Mouse (Mus musculus) gastrocnemius, postnatal 25 days (tissue): ENCODE results near the gene Prickle4. TPM values are rescaled to one million over a fixed set of nuclear protein-coding genes. Genes with fewer than 3 reads are reported as not detected.

Experiments used
- DNase-seq: peaks from one replicate; pipeline ENCODE4 v3.0.0; 2022
- total RNA-seq, 2 experiments: library from RNA; stranded (reverse); gene quantifications; 1 replicate in 1 of 2; 2 replicates in 1 of 2; pipeline ENCODE4 v1.2.3; 2021

The Prickle4 gene
- total RNA-seq, 2 experiments from 2014 or later = 1.3 to 2.6 TPM

DNA sequence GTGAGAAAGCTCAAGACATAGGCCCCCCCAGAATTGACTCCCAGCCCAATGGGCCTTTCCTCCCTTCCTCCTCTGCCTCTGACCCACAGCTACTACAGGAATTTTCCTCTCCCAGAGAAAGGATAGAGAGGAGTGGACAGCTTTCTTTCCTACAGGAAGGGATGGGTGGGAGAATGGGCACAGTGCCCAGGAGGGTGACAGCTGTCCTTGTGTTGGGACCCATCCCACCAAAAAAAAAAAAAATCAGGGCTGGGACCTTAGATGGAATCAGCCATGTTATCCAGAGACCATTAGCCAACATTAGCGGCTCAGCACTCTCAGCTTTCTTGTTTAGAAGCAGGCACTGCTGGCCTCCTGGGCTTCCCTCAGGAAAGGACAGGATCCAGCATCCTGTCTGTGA lies 11.7 kb upstream of the Prickle4 start:
- DNase-seq = no peak

DNA sequence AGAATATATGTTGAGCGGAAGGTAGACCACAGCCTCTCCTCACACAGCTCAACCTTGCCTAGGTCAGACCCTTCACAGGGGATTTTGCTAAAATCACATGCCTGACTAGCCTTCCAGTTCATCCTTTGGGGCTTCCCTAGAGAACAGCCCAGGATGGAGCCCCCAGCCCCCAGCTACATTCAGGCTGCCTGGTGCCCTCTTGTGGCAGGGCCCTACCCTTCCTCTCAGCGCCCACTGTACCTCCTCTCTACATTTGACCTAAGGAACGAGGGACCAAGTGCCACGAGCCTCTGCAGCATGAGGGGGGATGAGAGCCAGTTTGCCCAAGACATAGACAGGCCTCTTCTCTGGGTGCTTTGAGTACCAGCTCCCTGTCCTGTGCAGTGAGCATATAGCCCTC lies 10.2 kb upstream of the Prickle4 start:
- no peak for DNase-seq

DNA sequence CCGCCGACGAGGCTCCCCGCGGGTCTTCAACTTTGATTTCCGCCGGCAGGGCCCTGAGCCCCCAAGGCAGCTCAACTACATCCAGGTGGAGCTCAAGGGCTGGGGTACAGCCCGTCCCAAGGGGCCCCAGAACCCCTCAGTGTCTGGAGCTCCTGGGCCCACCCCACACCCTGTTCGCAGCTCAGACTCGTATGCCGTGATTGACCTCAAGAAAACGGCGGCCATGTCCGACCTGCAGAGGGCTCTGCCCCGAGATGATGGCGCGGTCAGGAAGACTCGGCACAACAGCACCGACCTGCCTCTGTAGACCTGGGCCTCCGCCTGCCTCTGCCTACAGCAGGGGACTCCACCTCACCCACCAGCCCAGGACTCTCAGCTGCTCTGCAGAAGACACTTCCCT lies 9.0 kb upstream of the Prickle4 start:
- no peak for DNase-seq

- no peak for DNase-seq
Measured at GRCm38 (mm10) chr17:47702548-47703345, 8.2 kb upstream of the Prickle4 start.

GRCm38 (mm10) chr17:47701793-47702192 lies 7.3 kb upstream of the Prickle4 start:
- no peak for DNase-seq

GRCm38 (mm10) chr17:47699055-47699454 lies 4.5 kb upstream of the Prickle4 start:
- DNase-seq = no peak

DNA sequence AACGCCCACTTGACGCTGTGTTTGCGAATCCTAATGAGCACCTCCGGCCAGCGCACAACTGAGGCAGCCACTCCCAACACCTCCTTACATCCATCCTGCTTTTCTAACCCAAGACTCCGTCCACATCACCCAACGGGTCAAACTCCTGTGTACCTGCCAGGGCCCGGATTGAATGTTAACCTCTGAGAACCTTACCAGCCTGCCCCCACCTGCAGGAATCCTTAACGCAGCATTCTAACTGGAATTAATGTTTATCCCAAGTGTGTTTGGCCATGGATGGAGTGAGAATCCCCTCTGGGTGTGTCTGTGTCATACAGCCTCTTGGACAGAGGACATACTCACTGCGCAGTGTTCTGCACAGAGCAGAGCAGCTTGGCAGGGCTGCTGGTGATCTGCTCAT lies 3.6 kb upstream of the Prickle4 start:
- DNase-seq = no peak

DNA sequence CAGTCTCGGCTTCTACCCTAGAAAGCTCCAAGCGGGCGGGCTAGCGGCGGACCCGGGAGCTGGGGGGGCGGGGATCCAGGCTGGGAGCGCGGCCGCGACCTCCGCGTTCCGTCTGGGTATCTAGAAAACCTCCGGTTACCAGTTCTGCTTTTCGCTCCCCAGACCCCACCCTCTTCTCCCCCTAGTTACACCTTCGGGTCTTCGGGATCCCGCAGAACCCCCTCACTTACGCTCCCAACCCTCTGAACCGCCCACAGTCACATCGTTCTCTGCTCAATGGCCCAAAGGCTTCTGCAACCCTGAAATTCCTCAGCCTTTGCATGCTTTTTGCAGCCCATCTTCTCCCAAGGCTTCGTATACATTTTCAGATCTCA lies 788 bp upstream of the Prickle4 start:
- no peak for DNase-seq

DNA sequence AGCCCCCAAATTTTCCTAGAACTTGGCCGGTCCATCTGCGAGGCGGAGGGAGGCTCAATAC lies 264 bp downstream of the Prickle4 start, which contains the start of gene Gm21981:
Gene Gm21981, minus strand, starts transcription at position 14 of the 61 bp plus-strand sequence.
- no peak for DNase-seq

GRCm38 (mm10) chr17:47693671-47694441 lies 680 bp downstream of the Prickle4 start:
- DNase-seq = peak; percentile 47

GRCm38 (mm10) chr17:47691650-47692049 lies 2.9 kb downstream of the Prickle4 start:
- DNase-seq = no peak

DNA sequence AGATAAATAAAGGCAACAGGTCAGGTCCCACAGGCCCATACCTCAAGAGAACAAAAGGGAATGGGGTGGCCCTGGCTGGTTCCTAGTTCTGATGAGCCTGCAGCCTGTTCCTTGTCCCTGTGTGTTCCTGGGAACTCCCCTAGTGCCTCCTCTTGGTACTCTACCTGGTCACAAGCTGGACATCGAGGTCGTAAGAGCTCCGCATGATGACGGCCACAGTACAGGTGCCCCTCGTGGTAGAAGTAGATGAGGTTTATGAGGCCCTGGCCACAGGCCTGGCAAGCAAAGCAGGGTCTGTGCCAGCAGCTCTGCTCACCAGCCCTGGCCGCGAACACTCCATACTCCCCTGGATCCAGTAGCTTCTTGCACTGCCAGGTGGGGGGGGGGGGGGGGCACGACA lies 4.6 kb downstream of the Prickle4 start:
- DNase-seq = no peak

DNA sequence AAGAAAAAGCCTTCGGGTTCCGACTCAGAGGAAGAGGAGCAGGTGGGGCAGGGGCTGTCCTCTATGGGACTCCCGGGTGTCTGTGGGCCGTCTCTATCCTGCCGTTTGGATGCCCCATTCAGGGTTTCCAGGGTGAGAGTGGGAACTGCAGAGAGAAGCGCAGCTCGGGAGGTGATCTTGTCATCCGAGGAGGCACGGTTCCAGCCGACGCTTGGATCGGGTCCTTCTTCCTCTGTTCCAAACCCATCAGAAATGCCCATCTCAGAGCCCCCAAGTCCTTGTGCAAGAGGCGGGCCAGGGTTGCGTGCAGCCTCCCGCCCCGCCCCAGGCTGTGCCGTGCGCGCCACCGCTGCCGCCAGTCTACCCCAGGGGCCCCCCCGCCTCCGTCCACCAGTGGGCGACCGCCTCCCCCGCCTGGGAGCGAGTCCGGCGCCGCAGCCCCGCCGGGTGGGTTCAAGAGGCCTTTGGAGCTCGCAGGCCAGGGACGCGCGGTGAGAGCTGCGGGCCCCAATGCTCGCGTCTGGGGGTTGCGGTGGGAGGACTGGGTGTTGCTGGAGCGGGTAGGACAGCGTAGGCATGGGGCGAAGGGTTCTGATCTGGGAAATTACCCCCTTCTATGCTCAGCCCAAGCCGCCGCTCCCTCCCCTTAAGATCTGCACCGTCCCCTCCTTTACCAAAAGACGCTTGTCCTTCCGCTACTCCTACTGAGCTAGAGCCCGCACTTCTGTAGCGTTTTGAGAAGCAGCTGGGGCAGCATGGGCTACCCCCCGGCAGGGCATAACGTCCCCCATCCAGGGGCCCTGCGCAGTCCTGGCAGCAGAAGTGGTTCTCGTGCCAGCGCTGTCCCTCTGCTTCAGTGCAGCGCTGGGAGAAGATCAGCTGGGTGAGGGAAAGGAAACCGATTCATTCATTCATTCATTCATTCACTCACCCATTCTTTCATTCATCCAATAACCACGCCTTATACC lies 5.6 kb downstream of the Prickle4 start, which contains the start of gene Frs3:
Gene Frs3, plus strand, starts transcription at position 423 of the 968 bp plus-strand sequence.
- DNase-seq = peak; percentile 67

- DNase-seq = no peak
Measured at GRCm38 (mm10) chr17:47688344-47688607, 6.3 kb downstream of the Prickle4 start, which contains the start of gene Tomm6. TSS of gene Tomm6 (minus strand) at chr17:47688386.

GRCm38 (mm10) chr17:47687409-47688343 lies 6.9 kb downstream of the Prickle4 start:
- peak; percentile 92 for DNase-seq

GRCm38 (mm10) chr17:47682836-47683235 lies 11.7 kb downstream of the Prickle4 start:
- no peak for DNase-seq

GRCm38 (mm10) chr17:47678702-47679101 lies 15.8 kb downstream of the Prickle4 start:
- DNase-seq = no peak

GRCm38 (mm10) chr17:47678238-47678637 lies 16.3 kb downstream of the Prickle4 start:
- DNase-seq = no peak

GRCm38 (mm10) chr17:47676581-47676980 lies 18.0 kb downstream of the Prickle4 start:
- no peak for DNase-seq

DNA sequence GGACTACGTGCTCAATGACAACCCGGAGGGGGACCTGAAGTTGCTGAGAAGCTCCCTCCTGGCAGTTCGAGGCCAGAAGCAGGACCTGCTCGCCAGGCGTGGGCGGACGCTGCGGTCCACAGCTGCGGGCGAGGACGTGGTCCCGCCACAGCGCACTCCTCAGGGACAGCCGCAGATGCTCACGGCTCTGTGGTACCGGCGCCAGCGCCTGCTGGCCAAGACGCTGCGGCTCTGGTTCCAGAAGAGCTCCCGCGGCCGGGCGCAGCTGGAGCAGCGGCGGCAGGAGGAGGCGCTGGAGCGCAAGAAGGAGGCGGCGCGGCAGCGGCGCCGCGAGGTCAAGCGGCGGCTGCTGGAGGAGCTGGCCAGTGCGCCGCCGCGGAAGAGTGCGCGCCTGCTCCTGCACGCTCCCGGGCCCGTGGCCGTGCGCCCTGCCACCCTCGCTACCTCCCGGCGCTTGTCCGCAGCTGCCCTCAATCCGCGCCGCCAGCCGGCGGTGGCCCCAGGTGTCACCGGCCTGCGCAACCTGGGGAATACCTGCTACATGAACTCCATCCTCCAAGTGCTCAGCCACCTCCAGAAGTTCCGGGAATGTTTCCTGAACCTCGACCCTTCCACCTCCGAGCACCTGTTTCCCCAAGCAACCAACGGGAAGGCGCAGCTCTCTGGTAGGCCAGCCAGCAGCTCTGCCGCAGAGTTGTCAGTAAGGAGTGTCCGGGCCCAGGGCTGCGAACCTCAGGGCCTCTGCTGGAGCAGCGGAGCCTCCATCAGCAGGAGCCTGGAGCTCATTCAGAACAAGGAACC lies 22.0 kb downstream of the Prickle4 start:
- DNase-seq = peak; percentile 78

- DNase-seq = no peak
Measured at GRCm38 (mm10) chr17:47671988-47672310, 22.6 kb downstream of the Prickle4 start.
